Mouse (Mus musculus) gastrocnemius, adult 2 months (tissue): ENCODE measurements around the gene Ifnar1. TPM values are rescaled to one million over a fixed set of nuclear protein-coding genes. Genes with fewer than 3 reads are reported as not detected.
A peak's percentile ranks its signal among the peaks of the same experiment; 100 is the strongest.

ENCODE experiments used
- DNase-seq: peaks from one replicate; pipeline ENCODE4 v3.0.0; 2022
- H3K27ac ChIP-seq: fragments of 200-600 bp; 2 replicates; pipeline ENCODE4 v1.8.1; 2022; ENCODE audit warnings: mild to moderate bottlenecking
- H3K4me3 ChIP-seq: fragments of 200-600 bp; 2 replicates; pipeline ENCODE4 v1.8.1; 2022; ENCODE audit warnings: mild to moderate bottlenecking, moderate library complexity
- CTCF ChIP-seq: fragments of 200-600 bp; IDR thresholded peaks from 2 replicates; pipeline ENCODE4 v1.8.1; 2022; ENCODE audit warnings: antibody characterized with exemption, mild to moderate bottlenecking, moderate library complexity
- intact Hi-C: fragments of 180-260 bp; cut with DNase I; formaldehyde crosslinking; loops from one replicate; pipeline ENCODE4 v1.15.1; 2025
- microRNA-seq: library from miRNA; unstranded; fragments of <30 nt; microRNA quantifications from one replicate; pipeline ENCODE4 v1.2.0, GENCODE M21; 2021
- total RNA-seq, 2 experiments: library from RNA; stranded (reverse); gene quantifications; 2 replicates each; pipeline ENCODE4 v1.2.3; 2021

The Ifnar1 gene
- total RNA-seq, 2 experiments from 2014 or later = 12.6 to 15.1 TPM

- DNase-seq = no peak
- peak overlapping the region; percentile 78; the same call in 1 of the 2 replicates for H3K27ac ChIP-seq
- TF ChIP-seq CTCF = no peak
Observed at GRCm38 (mm10) chr16:91552072-91552471, 67.0 kb downstream of the Ifnar1 start.

GRCm38 (mm10) chr16:91553625-91554024 lies 68.6 kb downstream of the Ifnar1 start:
- DNase-seq = peak; percentile 37
- Histone ChIP-seq H3K4me3 (no peak overlapping the region), H3K27ac (peak overlapping the region; percentile 7; the same call in 1 of the 2 replicates)
- intact Hi-C loops = no loop called here
- no peak for TF ChIP-seq CTCF

More at GRCm38 (mm10) chr16:91552072-91552471, 67.0 kb downstream of the Ifnar1 start:
- intact Hi-C loops = no loop called here
- no peak overlapping the region for H3K4me3 ChIP-seq

GRCm38 (mm10) chr16:91555017-91555605 lies 70.1 kb downstream of the Ifnar1 start:
- intact Hi-C loops = no loop called here
- TF ChIP-seq CTCF = no peak

GRCm38 (mm10) chr16:91556659-91557058 lies 71.6 kb downstream of the Ifnar1 start:
- intact Hi-C loops = no loop called here
- H3K27ac ChIP-seq = no peak overlapping the region
- TF ChIP-seq CTCF = no peak
- H3K4me3 ChIP-seq = no peak overlapping the region
- DNase-seq = no peak

More at GRCm38 (mm10) chr16:91555017-91555605, 70.1 kb downstream of the Ifnar1 start:
- Histone ChIP-seq H3K27ac (no peak overlapping the region), H3K4me3 (no peak overlapping the region)
- no peak for DNase-seq

Small RNA genes within 50 kb of the gene (microRNA-seq; reads per million reads assigned to microRNA genes)
- not detected for gene Mir6367

Other genes with a start within 250 kb of the Ifnar1 start
- gene Olig1, start 215.5 kb upstream of the Ifnar1 start, total RNA-seq = not detected
- gene Ifnar2, start 112.5 kb upstream of the Ifnar1 start, total RNA-seq = 10 to 100 TPM in 1 of 2 experiments, 1 to 10 TPM in 1; 6.8 to 11.4 TPM
- gene Gm21970, start 93.5 kb upstream of the Ifnar1 start, total RNA-seq = under 1 TPM in 1 of 2 experiments, not detected in 1; 0.45 TPM
- gene Il10rb, start 79.1 kb upstream of the Ifnar1 start, total RNA-seq = 1 to 10 TPM; 6.2 to 7.9 TPM
- gene Ifngr2, start 61.8 kb downstream of the Ifnar1 start, total RNA-seq = 10 to 100 TPM; 55.2 to 55.5 TPM
- 10 to 100 TPM; 16.0 to 17.7 TPM for gene Tmem50b, start 112.6 kb downstream of the Ifnar1 start, total RNA-seq
- gene Dnajc28, start 133.8 kb downstream of the Ifnar1 start, total RNA-seq = 10 to 100 TPM; 15.8 to 21.8 TPM
- gene Gart, start 161.7 kb downstream of the Ifnar1 start, total RNA-seq = 10 to 100 TPM; 58.4 to 66.2 TPM
- gene Son, start 162.3 kb downstream of the Ifnar1 start, total RNA-seq = 100 to 1,000 TPM; 113 to 116 TPM
- gene Donson, start 203.5 kb downstream of the Ifnar1 start, total RNA-seq = 1 to 10 TPM in 1 of 2 experiments, under 1 TPM in 1; 0.92 to 1.6 TPM
- 10 to 100 TPM; 17.7 to 18.1 TPM for gene Cryzl1, start 243.7 kb downstream of the Ifnar1 start, total RNA-seq
- 10 to 100 TPM; 60.2 to 66.1 TPM for gene Itsn1, start 244.0 kb downstream of the Ifnar1 start, total RNA-seq